Mouse (Mus musculus) liver, adult 2 months (tissue): Measurements from ENCODE around the gene Clip3.

ENCODE experiments used
- CTCF ChIP-seq: fragments of 200-500 bp; IDR thresholded peaks from 2 replicates; pipeline ENCODE4 v1.5.1; 2011; ENCODE audit warnings: low read depth, low read length, control low read depth
- POLR2A ChIP-seq: fragments of 200-500 bp; IDR thresholded peaks from 2 replicates; pipeline ENCODE4 v1.6.1; 2011; ENCODE audit warnings: low read length, control low read depth; ENCODE audit not compliant: insufficient read depth; ENCODE audit errors: extremely low read depth

GRCm38 (mm10) chr7:30295103-30295502 is 3.6 kb downstream of the Clip3 start:
- TF ChIP-seq CTCF, result no peak
- TF ChIP-seq POLR2A, result no peak
